Mouse (Mus musculus) A20 (cell line): ENCODE data around the gene Spg21.

ENCODE experiments used
- DNase-seq: peaks from one replicate; pipeline ENCODE4 v3.0.0-alpha.2; 2011; ENCODE audit warnings: low read depth, low spot score

The Spg21 gene

DNA sequence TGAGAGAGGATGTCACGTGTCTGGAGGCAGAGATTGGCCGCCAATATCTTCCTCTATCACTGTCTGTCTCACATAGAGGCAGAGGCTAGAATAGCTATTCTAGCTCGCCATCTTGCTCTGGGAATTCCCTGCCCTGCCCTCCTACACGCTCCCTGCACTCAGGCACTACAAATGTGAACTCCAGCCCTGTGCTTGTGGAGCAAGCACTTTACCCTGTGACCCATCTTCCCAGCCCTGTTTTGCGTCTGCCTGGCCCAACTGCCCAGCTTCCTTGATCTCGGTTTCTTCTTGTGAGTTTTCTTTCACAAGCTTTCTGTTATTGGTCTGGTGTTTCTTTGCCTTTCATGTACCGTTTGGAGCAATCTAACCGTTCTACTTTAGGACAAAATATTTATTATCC lies 18.4 kb downstream of the Spg21 start:
- DNase-seq = no peak

DNA sequence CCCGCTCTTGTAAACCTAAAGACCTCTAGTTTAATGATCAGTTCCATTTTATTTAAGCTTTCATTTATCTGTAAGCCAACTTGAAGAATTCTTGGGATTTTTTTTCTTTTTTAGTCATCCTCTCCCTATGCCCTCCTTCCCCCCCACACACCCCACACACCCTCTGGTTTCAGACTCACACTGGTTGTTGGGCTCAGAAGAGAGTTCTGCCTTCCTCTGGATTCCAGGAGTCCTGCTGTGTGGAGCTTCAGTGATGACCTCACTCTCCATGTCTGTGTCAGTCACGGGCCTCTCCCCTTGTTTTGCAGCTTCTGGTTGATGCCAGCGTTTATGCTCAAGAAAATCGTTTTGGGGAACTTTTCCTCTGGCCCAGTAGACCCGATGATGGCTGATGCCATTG lies 19.3 kb downstream of the Spg21 start:
- no peak for DNase-seq

DNA sequence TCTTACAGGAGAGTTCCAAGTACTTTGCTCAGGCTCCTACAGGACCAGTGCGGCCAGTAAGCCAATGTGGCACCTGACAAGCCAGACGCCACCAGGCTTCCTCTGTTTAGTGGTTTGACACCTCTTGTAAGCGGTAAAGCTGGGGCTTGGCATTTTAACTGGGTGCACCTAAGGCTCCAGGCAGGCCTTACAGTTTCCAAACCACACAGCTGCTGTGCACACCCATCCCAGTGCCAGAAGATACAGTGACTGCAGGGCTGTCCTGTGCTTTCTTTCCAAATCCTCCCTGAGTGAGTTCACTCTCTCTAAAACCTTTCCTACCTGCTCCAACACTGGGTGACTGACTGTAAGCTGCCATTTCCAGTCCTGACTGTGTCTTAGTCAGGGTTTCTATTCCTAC lies 30.7 kb downstream of the Spg21 start:
- DNase-seq = no peak

DNA sequence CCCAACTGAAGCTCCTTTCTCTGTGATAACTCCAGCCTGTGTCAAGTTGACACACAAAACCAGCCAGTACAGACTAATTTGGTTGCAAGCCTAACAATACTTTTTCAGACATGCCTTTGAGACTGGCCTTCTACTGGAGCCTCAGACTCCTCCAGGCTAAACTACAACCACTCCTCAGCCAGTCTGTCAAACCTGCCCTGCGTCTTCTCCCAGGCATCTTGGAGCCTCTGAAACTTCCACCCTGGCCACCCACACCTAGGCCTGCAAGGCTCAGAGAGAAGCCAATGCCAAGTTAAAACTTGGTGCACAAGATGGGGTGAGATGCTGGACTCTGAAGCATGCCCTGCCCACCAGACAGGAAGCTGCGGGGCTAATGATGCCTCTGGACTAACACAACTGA lies 31.6 kb downstream of the Spg21 start:
- DNase-seq = no peak

DNA sequence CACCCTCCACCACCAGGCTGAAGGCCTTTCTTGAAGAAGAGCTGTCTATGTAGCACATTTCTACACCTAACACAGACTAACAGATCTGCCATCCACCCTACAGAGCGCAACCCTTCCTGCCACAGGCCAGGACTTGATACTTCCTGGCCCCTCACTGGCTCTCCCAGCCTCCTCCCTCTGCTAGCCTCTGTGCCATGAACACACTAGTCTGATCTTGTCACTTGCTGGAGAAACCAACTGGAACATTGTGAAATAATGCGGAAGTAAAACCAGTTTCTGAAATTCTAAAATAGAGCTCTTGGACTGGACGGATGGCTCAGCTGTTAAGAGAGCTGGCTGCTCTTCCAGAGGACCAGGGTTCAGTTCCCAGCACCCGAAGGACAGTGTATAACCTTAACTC lies 32.1 kb downstream of the Spg21 start:
- DNase-seq = peak; percentile 40

DNA sequence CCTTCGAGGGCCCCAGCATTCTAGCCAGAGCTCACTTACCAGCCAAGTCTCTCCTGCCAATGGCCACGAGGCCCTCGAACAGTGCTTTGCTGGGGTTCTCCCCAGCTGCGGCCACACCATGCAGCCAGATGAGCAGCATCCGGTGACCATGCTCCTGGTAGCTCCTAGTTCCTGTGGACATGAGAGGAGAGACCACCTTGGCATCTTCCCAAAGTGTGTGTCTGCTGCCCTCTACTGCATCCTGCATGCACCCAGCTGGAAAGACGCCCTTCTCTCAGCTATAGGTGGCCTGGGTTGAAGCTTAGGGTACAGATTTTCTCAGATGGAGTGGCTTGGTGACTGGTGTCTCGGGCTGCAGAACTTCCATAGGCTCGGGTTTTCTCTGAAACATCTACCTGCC lies 41.4 kb downstream of the Spg21 start:
- DNase-seq = peak; percentile 23

DNA sequence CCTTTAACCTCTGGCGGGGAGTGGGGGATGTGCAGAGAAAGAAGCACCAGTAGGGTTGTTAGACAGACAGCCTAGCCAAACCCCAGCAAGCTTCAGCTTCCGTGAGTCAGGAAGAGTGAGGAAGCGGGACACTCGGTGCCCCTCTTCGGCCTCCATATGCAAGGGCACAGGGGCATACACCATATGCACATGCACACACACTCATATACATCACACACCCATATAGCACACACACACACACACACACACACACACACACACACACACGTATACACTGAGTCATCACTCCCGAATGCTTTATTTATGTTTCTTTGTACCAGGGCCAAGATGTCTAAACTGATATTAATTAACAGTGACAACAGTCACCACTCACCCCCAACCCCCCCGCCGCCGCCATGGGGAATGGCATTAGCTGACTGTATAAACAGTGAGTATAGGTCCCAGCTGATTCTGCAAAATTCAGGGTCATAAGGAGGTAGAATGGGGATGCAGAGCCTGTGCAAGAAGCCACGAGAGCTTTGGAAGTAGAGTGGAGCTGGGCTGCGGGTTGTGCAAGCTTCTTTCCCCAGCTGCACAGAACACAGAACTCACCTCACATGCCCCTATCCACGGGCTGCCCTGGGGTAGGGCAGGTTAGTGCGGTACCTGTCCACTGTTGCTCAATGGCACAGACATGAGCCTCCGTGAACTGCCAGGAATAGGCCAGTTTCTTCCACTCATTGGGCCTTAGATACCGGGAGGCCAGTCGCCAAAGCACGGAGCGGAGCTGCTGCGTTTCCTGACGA lies 42.2 kb downstream of the Spg21 start:
- DNase-seq = no peak

DNA sequence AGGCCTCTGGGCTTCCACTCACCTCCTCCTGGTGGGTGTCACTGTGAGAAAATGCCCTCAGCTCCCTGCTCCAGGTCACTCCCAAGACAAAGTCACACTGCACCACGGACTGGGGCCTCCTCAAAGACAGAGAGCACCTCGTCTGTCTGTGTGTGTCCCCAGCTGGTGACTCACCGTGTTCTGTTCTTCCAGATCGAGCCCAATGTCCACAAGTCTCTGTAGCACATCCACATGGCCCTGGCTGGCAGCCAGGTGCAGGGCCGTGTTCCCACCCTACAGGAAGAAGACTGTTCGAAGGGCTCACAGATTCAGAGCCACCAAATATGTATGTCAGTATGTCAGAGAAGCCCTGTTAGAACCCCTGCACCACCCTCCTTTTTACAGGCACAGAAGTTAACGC lies 47.7 kb downstream of the Spg21 start:
- DNase-seq = no peak

DNA sequence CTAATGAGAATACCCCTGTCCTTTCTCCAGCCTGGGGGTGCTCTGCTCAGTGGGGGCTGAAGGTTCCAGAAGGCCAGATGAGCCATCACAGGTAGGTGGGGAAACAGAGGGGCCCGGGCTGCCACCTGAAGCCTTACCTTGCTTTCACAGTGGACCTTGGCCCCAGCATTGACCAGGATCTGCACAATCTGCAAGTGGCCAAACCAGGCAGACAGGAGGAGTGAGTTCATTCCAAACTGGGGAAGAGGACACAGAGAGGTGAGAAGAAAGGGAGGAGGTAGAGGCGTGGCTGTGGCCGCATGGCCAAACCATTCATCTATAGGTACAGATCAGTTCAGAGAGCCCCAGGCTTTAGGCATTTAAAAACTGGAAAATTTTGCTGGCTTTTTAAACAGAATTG lies 51.8 kb downstream of the Spg21 start:
- DNase-seq = no peak

DNA sequence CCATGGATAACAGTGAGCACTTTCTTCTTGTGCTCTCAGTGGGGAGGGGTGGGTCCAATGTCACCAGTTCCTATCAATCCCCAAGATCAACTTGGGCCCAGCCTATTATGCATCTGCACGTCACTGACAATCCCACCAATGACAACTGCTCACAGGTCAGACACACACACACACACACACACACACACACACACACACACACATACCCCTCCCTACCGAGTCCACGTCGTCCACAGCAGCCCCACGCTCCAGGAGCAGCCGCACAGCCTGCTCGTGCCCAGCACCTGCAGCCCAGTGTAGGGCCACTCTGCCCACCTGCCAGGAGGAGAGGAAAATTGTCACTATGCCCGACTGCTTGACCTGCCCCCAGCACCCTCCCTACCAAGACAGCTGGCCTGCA lies 53.7 kb downstream of the Spg21 start:
- DNase-seq = no peak

DNA sequence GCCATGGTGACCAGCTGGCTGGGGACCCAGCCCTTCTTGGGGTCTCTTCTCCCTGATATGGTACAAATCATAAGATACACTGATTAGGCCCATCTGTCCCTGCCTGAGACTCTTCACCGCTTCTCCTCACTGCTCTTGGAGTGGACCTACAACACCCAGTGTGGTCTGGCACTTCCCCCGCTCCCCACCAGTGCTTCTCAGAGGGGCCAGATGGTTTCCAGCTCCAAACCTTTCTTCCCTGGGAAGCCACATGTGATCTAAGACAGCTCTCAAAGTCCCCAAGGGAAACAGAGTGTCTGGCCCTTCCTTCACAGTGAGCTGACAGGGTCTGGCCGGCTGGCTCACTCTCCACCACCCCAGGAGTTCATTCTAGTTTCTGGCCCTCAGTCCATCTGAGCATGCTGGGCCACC lies 54.1 kb downstream of the Spg21 start:
- DNase-seq = no peak

DNA sequence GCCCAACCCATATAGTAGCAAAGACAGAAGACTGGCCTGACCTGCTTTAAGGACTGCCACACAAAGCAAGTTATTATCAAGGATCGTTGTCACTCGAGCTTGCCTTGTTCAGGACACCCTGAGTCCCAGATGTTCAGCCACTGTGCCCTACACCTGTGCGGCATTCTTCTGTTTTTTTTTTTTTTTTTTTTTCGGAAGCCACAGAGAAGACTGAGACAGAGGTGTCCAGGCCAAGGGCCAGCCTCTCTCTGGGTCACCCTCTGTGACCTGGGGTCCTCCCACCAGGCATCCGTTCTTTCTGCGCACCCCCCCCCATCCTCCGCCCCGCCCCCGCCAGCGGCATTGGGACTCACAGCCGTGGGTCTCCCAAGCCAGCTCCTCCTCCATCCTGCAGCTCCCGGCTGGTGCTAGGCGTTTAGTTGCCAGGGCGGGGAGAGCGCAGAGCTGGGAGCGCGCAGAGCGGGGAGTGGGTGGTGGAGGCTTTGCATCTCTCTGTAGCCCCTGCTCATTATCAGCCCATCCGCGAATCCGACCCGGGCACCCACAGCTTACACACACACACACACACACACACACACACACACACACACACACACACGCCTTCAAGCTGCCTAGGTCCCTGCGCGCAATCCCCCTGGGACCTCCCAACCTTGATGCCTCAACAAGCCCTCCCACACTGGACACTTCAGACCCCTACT lies 59.2 kb downstream of the Spg21 start, which contains the start of gene Ankdd1a:
Gene Ankdd1a, minus strand, starts transcription at position 387 of the 698 bp plus-strand sequence.
- DNase-seq = no peak

DNA sequence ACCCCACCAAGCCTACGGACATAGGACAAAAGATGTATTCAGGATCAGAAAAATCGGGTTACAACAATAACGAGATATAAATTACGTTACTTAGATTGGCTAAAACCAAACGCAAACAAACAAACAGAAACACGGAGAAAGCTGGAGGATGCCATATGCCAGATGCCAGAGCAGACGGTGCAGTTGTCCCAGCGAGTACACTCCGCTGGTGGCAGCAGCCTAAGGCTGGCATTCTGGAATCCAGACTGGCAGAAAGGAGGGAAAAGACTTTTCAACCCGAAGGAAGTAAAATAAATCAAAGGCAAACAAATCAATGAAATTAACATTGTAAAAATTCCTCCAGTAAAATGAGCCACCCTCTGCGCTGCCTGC lies 59.7 kb downstream of the Spg21 start:
- no peak for DNase-seq

DNA sequence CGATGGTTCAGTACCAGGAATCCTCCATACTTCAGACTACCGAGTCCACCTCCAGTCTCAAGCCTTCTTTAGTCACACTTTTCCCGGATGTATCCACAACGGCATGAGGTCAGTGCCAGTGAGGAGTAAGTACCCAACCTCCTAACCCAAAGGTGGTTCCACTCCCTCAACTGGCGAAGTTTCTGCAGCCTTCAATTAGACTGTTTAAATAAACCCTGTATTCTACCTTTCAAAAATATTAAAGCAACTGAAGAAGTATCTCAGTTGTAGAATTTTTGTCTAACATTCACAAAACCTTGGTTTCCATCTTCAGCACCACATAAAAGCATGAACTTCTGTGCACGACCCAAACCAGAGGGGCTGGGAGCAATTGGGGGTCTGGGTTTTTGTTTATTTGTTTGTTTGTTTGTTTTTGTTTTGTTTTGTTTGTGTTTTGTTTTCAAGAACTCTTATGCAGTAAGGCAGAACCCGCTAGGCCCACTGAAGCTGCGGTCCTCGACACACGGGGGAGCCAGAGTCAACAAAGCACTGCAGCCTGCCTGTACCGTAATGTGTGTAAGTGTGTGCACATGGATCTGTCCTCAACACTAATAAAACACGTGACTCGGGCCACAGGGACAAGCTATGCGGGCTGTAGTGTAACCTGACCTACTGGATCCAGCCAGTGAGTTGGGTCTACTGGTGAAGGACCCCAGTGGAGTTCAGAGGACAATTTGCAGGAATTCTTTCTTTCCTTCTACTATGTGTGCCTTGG lies 63.0 kb downstream of the Spg21 start:
- DNase-seq = peak; percentile 83

DNA sequence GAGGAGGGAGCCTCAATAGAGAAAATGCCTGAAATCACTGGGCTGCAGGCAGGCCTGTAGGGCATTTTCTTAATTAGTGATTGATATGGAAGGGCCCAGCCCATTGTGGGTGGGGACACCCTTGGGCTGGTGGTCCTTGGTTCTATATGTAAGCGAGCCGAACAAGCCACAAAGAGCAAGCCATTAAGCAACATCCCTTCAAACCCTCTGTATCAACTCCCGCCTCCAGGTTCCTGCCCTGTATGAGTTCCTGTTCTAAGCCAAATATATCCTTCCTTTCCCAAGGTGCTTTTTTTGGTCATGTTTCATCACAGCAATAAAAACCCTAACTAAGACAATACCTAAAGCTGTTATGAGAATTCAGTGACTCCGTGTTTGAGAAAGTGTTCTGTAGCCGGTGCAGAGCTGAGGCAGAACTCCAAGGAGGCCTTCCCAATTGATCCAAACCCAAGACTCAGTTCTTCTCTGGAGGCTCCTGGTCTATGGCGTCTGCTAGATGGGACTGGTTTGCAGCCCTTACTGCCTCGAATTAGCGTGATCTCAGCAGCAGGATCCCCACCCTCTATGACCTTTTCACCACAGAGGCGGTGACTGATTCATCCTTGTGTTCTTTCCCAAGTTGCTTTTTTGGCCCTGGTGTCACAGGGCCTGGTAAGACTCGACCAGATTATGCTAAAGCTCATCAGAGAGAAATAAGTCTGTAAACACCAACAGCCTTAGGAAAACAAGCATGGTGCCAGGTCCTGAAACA lies 64.9 kb downstream of the Spg21 start:
- no peak for DNase-seq

DNA sequence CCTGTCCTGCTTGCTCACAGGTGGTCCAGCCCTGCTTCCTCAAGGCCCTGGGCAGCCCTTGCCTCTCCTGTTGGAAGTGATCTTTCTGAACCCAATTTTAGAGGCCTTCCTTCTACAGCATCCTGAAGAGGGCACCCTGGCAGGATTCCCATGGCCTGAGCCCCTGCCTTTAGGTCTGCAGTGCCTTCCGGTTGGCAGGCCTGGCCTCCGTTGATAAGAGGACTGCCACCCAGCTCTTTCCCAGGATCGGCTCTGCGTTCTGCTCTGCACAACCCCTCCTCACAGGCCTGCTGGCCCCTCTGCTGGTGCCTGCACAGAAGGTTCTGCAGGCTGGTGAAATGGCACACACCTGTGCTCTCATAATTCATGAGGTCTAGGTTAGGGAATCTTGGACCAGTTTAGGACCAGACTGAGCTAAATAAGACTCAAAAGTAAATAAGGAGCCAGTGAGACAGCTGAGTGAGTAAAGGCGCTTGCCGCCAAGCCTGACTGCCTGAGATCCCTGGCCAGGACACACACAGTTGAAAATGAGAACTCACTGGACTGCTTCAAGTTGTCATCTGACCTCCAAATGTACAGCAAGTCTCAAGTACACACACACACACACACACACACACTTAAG lies 67.8 kb downstream of the Spg21 start:
- no peak for DNase-seq

DNA sequence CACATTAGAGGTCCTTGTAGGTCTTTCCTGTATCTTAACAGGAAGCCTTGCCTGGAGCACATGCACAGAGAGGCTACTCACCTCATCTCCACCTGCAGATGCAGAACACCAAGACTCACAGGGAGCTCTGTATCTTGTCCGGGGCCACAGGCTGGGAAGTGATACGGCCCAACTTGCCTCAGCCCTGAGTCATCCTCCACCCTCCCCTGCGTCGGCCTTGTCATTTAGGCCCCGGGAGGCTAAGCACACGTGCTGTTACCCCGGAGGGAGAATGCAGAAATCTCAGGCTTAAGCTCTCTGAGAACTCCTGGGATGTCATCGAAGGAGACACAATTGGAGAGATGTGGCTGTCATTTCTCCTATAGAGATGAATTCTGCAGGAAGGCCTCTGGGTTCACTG lies 68.9 kb downstream of the Spg21 start:
- DNase-seq = no peak

DNA sequence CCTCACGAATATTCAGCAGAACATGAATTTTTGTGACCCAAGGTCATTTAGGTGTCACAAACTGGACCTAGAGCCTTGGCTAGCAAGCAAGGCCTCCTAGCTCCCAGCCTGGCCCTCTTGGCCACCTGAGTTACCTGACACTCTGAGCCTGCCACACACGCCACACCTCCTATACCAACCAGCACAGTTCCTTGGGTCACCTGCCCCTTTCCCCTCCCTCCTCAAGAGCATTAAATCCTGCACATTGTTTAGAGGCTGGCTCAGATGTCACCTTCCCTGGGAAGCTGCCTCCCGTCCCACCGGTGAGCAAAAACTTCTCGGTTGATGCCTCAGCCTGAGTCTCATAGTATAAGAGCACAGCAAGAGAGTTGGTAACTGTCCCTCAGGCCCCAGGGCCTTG lies 70.5 kb downstream of the Spg21 start:
- DNase-seq = no peak

DNA sequence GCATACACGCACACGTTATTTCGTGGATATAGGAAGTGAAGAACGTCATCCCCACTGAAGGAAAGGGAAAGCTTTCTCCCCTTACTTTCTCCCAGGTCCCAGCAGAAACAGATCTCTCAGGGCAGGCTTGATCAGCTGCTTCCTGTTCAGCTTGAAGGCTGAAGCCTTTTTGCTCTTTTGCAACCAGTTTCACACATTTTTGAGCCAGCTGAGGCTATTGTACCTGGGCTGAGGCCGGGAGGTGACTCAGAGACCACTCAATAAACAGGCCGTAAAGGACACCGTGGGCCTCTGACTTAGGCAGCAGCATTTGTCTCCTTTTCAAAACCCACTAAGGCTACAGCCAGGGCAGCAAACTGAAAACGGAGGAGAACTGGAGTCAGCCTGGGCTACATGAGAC lies 72.2 kb downstream of the Spg21 start:
- DNase-seq = no peak

DNA sequence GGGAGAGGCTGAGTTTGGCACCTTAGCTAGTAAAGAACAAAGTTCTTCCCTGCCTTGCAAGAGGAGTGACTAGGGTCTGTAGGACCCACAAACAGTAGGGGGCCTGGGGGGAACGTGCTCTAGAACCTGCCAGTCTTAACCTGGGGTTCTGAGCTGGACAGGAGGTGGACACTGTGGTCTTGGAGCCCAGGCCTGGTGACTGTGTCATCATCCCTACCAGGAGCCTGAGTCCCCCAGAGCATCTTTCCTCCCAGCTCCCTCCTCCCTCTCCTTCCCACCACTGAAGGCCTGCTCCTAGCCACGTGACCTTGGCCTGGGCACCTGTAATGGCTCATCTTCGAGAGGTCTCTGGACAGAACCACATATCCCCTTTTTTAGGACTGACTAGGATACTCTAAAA lies 73.4 kb downstream of the Spg21 start:
- DNase-seq = no peak

DNA sequence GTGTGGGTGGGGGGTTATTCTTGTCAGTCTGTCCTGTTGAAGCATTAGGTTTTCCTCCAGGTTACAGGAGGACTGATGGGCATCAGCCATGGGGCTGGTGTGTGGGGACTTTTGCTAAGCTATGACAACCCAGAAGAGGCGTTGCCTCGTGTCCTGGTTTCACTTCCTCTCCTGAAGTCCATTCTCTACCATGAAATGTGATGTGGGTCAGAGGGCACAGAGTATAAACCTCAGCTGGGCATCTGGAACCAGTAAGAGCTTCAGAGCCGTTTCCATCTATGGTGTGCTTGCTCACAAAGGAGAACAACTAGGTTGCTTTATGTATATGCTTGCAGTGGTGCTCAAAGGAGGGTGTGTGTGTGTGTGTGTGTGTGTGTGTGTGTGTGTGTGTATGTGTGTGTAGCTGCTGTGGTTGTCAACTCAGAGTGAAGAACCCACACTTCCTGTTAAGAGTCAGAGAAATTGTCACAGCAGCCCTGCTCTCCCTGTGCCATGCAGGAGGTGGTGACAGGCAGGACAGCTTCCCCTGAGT lies 74.5 kb downstream of the Spg21 start:
- peak; percentile 96 for DNase-seq
